Mouse (Mus musculus) testis, adult 2 months (tissue): Measurements from ENCODE around the gene Irf5.

Experiments used
- CTCF ChIP-seq: fragments of 200-500 bp; IDR thresholded peaks from 2 replicates; pipeline ENCODE4 v1.5.1; 2012; ENCODE audit warnings: low read depth, mild to moderate bottlenecking, inconsistent platforms, low read length, moderate library complexity; ENCODE audit not compliant: control insufficient read depth, insufficient read depth, insufficient replicate concordance
- POLR2A ChIP-seq: fragments of 200-500 bp; IDR thresholded peaks from 2 replicates; pipeline ENCODE4 v1.6.1; 2012; ENCODE audit warnings: low read depth, mild to moderate bottlenecking, inconsistent platforms, low read length, moderate library complexity; ENCODE audit not compliant: control insufficient read depth

DNA sequence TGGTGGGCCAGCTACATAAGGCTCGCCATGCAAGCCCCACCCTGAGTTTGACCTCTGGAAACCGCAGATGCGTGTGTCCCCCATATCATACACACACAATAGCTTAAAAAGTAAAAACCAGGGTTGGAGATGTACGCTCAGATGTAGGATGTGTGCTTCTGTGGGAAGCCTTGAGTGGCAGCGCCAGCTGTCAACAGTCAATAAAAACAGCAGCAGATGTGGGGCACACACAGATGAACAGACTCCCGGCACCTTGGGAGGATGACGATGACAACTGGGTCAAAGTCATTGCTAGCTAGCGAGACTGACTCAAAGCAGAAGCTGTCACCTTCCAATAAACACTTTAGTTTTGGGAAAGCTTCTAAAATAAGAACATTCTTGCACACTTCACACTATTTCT, 13.1 kb downstream of the Irf5 start:
- TF ChIP-seq CTCF = no peak
- no peak for TF ChIP-seq POLR2A
